Mouse (Mus musculus) left cerebral cortex, postnatal 36 days (tissue): Measurements from ENCODE around the gene Tmem178. TPM values are rescaled to one million over a fixed set of nuclear protein-coding genes. Genes with fewer than 3 reads are reported as not detected.

Experiments
- DNase-seq, 2 experiments: peaks; one replicate each; pipeline ENCODE4 v3.0.0; 2021 to 2022; ENCODE audit warnings: low spot score in 2 of 2, mixed read lengths in 1 of 2
- intact Hi-C: fragments of 180-260 bp; cut with DNase I; formaldehyde crosslinking; loops from one replicate; pipeline ENCODE4 v1.15.1; 2025
- total RNA-seq, 2 experiments: library from RNA; stranded (reverse); gene quantifications; 2 replicates each; pipeline ENCODE4 v1.2.3; 2021

Tmem178 gene
- total RNA-seq = 100 to 1,000 TPM; 112 to 136 TPM

GRCm38 (mm10) chr17:80944530-80945198 lies at the start of gene Tmem178:
Gene Tmem178 (plus strand): TSS chr17:80944632.
- DNase-seq = no peak
- intact Hi-C loops = loop anchor here (5.0 kb wide), 3 partner anchors 38 to 217 kb away; partner anchors contain the start of gene Map4k3

GRCm38 (mm10) chr17:80896481-80896880 lies 48.0 kb upstream of the Tmem178 start:
- DNase-seq = no peak
- intact Hi-C loops = no loop called here

- DNase-seq = no peak
- intact Hi-C loops = no loop called here
Measured at GRCm38 (mm10) chr17:80897709-80898440, 46.6 kb upstream of the Tmem178 start.

GRCm38 (mm10) chr17:80899513-80900199 lies 44.8 kb upstream of the Tmem178 start:
- intact Hi-C loops = no loop called here
- no peak for DNase-seq

GRCm38 (mm10) chr17:80900200-80900520 lies 44.3 kb upstream of the Tmem178 start:
- intact Hi-C loops = no loop called here
- DNase-seq = no peak

GRCm38 (mm10) chr17:80901885-80902284 lies 42.5 kb upstream of the Tmem178 start:
- no peak for DNase-seq
- intact Hi-C loops = no loop called here

- no peak for DNase-seq
- intact Hi-C loops = no loop called here
Measured at GRCm38 (mm10) chr17:80903121-80903875, 41.1 kb upstream of the Tmem178 start.

- intact Hi-C loops = no loop called here
- no peak for DNase-seq
Measured at GRCm38 (mm10) chr17:80904061-80904460, 40.4 kb upstream of the Tmem178 start.

- intact Hi-C loops = no loop called here
- no peak for DNase-seq
Measured at GRCm38 (mm10) chr17:80915666-80916065, 28.8 kb upstream of the Tmem178 start.

GRCm38 (mm10) chr17:80919261-80919660 lies 25.2 kb upstream of the Tmem178 start:
- DNase-seq = no peak
- intact Hi-C loops = no loop called here

- peak; percentile 39 to 49 for DNase-seq
- intact Hi-C loops = no loop called here
Measured at GRCm38 (mm10) chr17:80921286-80922134, 22.9 kb upstream of the Tmem178 start.

- intact Hi-C loops = no loop called here
- no peak for DNase-seq
Measured at GRCm38 (mm10) chr17:80925554-80925953, 18.9 kb upstream of the Tmem178 start.

- intact Hi-C loops = no loop called here
- DNase-seq = no peak
Measured at GRCm38 (mm10) chr17:80927151-80927550, 17.3 kb upstream of the Tmem178 start.

- intact Hi-C loops = no loop called here
- no peak for DNase-seq
Measured at GRCm38 (mm10) chr17:80932716-80933115, 11.7 kb upstream of the Tmem178 start.

- DNase-seq = no peak
Measured at GRCm38 (mm10) chr17:80933401-80934029, 10.9 kb upstream of the Tmem178 start.

GRCm38 (mm10) chr17:80935807-80936519 lies 8.5 kb upstream of the Tmem178 start:
- intact Hi-C loops = no loop called here
- no peak for DNase-seq

More at GRCm38 (mm10) chr17:80933401-80934029, 10.9 kb upstream of the Tmem178 start:
- intact Hi-C loops = no loop called here

- no peak for DNase-seq
- intact Hi-C loops = no loop called here
Measured at GRCm38 (mm10) chr17:80936521-80936920, 7.9 kb upstream of the Tmem178 start.

GRCm38 (mm10) chr17:80939833-80940232 lies 4.6 kb upstream of the Tmem178 start:
- DNase-seq = no peak

More at GRCm38 (mm10) chr17:80939833-80940232, 4.6 kb upstream of the Tmem178 start:
- intact Hi-C loops = loop anchor here (5.0 kb wide), 2 partner anchors 138 to 213 kb away; partner anchors contain the start of gene Map4k3
